Mouse (Mus musculus) kidney, adult 2 months (tissue): Measurements from ENCODE around the gene Mmp14.

ENCODE experiments used
- CTCF ChIP-seq: fragments of 200-500 bp; conservative IDR thresholded peaks from 2 replicates; pipeline ENCODE4 v1.5.1; 2011; ENCODE audit warnings: low read depth, mild to moderate bottlenecking, control low read depth, low read length, moderate library complexity, mixed read lengths; ENCODE audit not compliant: insufficient read depth, insufficient read length
- POLR2A ChIP-seq: fragments of 200-500 bp; IDR thresholded peaks from one replicate; pipeline ENCODE4 v1.6.1; 2011; ENCODE audit warnings: low read depth, low read length, control low read depth

DNA sequence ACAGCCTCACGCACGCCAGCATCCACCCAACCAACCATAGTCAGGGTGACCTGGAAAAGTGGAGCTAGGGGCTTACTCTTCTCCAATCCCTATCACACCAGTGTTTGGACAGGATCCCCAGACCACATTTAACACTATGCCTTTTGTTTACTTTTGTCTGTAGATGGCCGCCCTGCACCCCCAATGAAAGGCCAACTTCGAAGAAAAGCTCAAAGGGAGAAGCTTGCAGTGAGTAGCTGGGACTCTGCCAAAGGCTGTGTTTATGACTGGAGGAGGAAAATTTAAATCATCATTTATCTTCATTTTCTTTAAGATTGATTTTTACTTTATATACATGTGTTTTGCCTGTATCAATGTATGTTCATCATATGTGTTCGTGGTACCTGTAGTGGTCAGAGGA lies 3.0 kb upstream of the Mmp14 start:
- no peak for TF ChIP-seq POLR2A
- no peak for TF ChIP-seq CTCF
